Mouse (Mus musculus) midbrain, embryonic 11.5 days (tissue): ENCODE data around the gene Osbpl6. TPM values are rescaled to one million over a fixed set of nuclear protein-coding genes. Genes with fewer than 3 reads are reported as not detected.

Experiments
- ATAC-seq: fragments of 200-750 bp; cut with Nextera tagmentation; 2 replicates; pipeline ENCODE4 v1.8.0; 2017; ENCODE audit warnings: moderate TSS enrichment, moderate library complexity; ENCODE audit not compliant: low FRiP score
- DNase-seq: peaks from one replicate; pipeline ENCODE4 v3.0.0; 2015; ENCODE audit warnings: low spot score; ENCODE audit errors: missing footprints
- H3K27ac ChIP-seq: fragments of 300-500 bp; sonication (generic); 2 replicates; pipeline ENCODE4 v1.5.1; 2014; ENCODE audit warnings: low read depth, low read length
- H3K27me3 ChIP-seq: fragments of 300-500 bp; sonication (generic); 2 replicates; pipeline ENCODE4 v1.6.1; 2014; ENCODE audit warnings: mild to moderate bottlenecking, low read length, moderate library complexity, mixed read lengths; ENCODE audit not compliant: control insufficient read depth, insufficient read depth
- H3K36me3 ChIP-seq: fragments of 300-500 bp; sonication (generic); 2 replicates; pipeline ENCODE4 v1.6.1; 2014; ENCODE audit warnings: mild to moderate bottlenecking, low read length, moderate library complexity, mixed read lengths; ENCODE audit not compliant: control insufficient read depth, insufficient read depth
- H3K4me1 ChIP-seq: fragments of 300-500 bp; sonication (generic); 2 replicates; pipeline ENCODE4 v1.6.1; 2014; ENCODE audit warnings: low read length; ENCODE audit not compliant: control insufficient read depth, insufficient read depth
- H3K4me2 ChIP-seq: fragments of 300-500 bp; sonication (generic); 2 replicates; pipeline ENCODE4 v1.6.1; 2014; ENCODE audit warnings: mild to moderate bottlenecking, moderate library complexity
- H3K4me3 ChIP-seq: fragments of 300-500 bp; sonication (generic); 2 replicates; pipeline ENCODE4 v1.5.1; 2014; ENCODE audit warnings: low read depth, low read length
- H3K9ac ChIP-seq: fragments of 300-500 bp; sonication (generic); 2 replicates; pipeline ENCODE4 v1.6.1; 2014; ENCODE audit warnings: low read length
- H3K9me3 ChIP-seq: fragments of 300-500 bp; sonication (generic); 2 replicates; pipeline ENCODE4 v1.6.1; 2016; ENCODE audit warnings: low read length; ENCODE audit not compliant: control insufficient read depth
- WGBS: fragments of 180-500 bp; shearing (Covaris S2); extraction: QIAGEN DNeasy Blood & Tissue Kit; methylation state at CpG from one replicate; pipeline ENCODE4 v1.1.7; 2014; 5-methylcytosine and 5-hydroxymethylcytosine counted together
- polyA plus RNA-seq: library from polyadenylated mRNA; unstranded; fragments of >200 nt; fragmentation: Nextera tagmentation; extraction: Ambion mirVana; gene quantifications from 2 replicates; pipeline ENCODE4 v1.2.1, GENCODE M21; 2014

Osbpl6 gene
- polyA plus RNA-seq, 1 experiment from 2014 or later: 10.9 TPM

DNA sequence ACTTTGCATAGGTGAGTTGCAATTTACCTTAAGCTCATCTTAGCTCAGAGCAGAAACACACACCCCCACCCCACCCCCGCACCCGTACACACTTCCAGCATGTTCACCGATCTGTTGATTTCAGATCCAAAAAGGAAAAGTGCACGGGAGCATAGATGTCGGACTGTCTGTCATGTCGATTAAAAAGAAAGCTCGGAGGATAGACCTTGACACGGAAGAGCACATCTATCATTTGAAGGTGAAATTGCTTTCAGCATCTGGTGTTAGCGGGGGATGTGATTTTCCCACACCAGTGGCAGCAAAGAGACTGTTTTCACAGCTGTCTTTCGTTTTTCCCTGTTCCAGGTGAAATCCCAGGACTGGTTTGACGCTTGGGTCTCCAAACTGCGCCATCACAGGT, 143.0 kb downstream of the Osbpl6 start:
- Histone ChIP-seq H3K4me1 (no peaks in the 10 kb centered on the region), H3K9ac (no peak overlapping the region), H3K4me2 (no peak overlapping the region), H3K9me3 (no peaks in the 10 kb centered on the region), H3K27ac (no peak overlapping the region), H3K4me3 (no peak overlapping the region), H3K36me3 (no peaks in the 10 kb centered on the region), H3K27me3 (no peaks in the 10 kb centered on the region)
- DNase-seq: no peak
- WGBS: 89% methylated on average over 12 of the region's 12 CpGs
- ATAC-seq: no peak

DNA sequence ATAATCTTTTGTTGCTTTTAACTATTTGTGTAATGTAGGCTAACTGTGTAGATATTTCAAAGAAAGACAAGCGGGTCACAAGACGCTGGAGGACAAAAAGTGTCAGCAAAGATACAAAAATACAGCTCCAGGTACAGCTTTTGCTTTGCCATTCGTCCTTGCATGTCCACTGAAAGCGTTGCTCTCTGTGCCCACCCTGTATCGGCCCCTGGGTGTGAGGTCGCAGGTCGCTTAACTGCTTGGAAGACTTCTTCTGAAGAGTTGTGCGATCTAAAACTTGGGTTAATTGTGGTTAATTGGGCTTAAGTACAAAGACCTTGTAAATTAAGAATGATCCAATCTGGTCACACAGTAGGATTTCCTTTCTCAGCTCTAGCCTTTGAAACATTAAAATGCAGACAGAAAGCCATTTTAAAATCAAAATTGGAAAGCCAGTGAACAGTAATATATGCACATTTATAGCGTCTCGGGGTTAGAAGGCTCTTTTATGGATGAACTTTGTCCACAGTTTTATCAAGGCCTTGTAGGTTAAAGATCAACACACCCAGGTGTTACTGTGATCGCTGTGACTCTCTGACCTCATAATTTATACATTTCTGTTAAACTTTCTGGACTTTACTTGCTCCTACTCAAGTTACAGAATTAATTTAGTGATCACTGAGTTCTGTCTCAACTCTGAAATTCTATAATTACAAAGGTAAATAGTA, 149.7 kb downstream of the Osbpl6 start:
- H3K36me3 ChIP-seq: no peaks in the 10 kb centered on the region
- no peaks in the 10 kb centered on the region for H3K4me1 ChIP-seq
- WGBS: 86% methylated on average over 11 of the region's 11 CpGs
- no peak overlapping the region for H3K4me2 ChIP-seq
- H3K4me3 ChIP-seq: no peak overlapping the region
- no peak overlapping the region for H3K27ac ChIP-seq
- no peak overlapping the region for H3K9ac ChIP-seq
- no peaks in the 10 kb centered on the region for H3K9me3 ChIP-seq
- no peak for DNase-seq
- ATAC-seq: no peak
- no peaks in the 10 kb centered on the region for H3K27me3 ChIP-seq

DNA sequence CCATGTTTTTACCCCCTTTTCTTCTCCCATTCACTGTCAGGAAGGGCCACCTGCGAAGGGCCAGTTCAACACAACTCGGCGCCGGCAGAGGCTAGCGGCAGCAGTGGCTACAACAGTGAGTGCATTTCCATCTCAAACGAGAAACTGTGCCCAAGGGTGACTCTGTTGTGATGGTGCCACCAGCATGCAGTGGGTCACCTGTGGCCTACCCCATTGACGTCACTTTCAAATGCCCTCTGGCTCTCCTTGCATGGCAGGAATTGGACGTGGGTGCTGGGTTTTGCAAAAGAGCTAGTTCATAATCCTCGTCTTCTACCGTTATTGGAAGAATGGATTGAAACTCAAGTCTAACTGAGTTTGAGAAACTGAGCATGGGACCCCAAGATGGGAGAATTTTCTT, 153.8 kb downstream of the Osbpl6 start:
- H3K4me3 ChIP-seq: no peak overlapping the region
- 91% methylated on average over 10 of the region's 10 CpGs for WGBS
- ATAC-seq: no peak

DNA sequence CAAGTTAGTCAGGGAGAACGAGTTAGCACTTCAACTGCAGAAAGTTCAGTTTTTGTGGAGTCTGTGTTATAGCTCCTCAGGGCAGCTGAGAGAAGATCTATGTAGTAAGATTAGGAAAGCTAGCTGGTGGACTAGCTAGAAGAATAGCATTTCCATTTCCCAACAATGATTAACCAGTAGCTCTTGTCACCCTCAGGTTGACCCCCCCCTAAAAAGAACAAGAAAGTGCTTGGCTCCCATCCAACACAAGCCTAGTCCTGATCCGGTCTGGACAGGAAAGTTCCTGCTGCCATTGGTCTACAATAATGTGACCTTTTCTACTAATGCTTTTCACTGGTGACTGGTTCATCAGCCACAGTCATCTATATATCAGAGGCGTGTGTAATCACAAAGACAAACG, 157.6 kb downstream of the Osbpl6 start:
- Histone ChIP-seq H3K4me2 (no peak overlapping the region), H3K4me1 (no peaks in the 10 kb centered on the region), H3K27ac (no peak overlapping the region), H3K4me3 (no peak overlapping the region), H3K9me3 (no peaks in the 10 kb centered on the region), H3K27me3 (no peaks in the 10 kb centered on the region), H3K36me3 (no peaks in the 10 kb centered on the region), H3K9ac (no peak overlapping the region)
- no peak for DNase-seq
- WGBS: 87% methylated on average over 4 of the region's 4 CpGs
- ATAC-seq: no peak

More for the DNA sequence above, 153.8 kb downstream of the Osbpl6 start:
- Histone ChIP-seq H3K27me3 (no peaks in the 10 kb centered on the region), H3K36me3 (no peaks in the 10 kb centered on the region), H3K9me3 (no peaks in the 10 kb centered on the region), H3K4me2 (no peak overlapping the region), H3K9ac (no peak overlapping the region), H3K4me1 (no peaks in the 10 kb centered on the region), H3K27ac (no peak overlapping the region)
- DNase-seq: no peak

DNA sequence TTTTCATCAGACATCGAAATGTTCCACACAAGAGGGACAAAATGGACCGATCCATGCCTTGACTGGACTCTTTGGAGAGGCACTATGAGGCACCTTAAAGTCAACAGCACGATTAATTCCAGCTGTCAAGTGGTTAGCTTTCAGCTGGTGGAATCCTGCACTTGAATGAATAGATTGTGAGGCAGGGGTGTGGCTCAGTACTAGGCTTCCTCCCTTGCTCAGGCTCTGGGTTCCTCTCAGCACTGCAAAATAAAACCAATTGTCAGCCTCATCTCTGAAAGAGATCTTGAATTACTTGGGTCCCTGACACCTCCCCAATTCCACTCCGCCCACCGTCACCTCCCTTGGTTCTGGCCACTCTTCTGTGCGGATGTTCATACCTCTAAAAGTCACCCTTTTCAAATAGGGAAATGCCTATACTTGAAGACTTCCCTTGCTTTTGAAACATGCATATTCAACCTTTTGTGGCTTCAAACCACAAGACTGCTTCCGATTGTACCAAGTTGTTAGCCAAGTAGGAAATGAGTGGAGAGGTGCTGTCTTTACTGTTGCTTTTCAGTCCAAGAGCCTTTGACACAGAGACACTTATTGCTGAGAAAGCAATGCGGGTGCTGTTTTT, 160.7 kb downstream of the Osbpl6 start:
- H3K27ac ChIP-seq: no peak overlapping the region
- WGBS: 85% methylated on average over 8 of the region's 8 CpGs
- no peaks in the 10 kb centered on the region for H3K36me3 ChIP-seq

DNA sequence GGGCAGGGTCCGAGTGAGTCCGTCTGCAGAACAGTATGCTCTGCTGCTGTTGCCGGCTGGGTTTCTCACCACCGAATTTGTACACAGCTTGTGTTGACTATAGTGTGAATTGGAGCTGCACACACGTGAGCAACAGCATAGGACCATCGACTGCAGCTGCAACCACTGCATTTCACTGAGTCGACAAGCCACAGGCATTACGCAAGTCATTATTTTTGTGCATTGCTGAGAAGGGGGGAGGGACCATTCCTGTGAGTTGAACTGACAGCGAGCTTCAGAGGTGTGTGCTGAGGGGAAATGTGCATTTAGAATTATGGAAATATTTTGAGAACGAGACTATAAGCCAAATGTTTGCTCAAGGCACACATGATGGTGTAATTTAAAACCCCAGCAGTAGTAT, 165.2 kb downstream of the Osbpl6 start:
- H3K4me3 ChIP-seq: no peak overlapping the region
- no peaks in the 10 kb centered on the region for H3K9me3 ChIP-seq
- H3K36me3 ChIP-seq: no peaks in the 10 kb centered on the region
- H3K4me2 ChIP-seq: no peak overlapping the region
- WGBS: 87% methylated on average over 10 of the region's 10 CpGs
- ATAC-seq (no peak), DNase-seq (no peak)
- H3K27me3 ChIP-seq: no peaks in the 10 kb centered on the region
- no peak overlapping the region for H3K27ac ChIP-seq
- no peaks in the 10 kb centered on the region for H3K4me1 ChIP-seq
- no peak overlapping the region for H3K9ac ChIP-seq

More for the DNA sequence above, 160.7 kb downstream of the Osbpl6 start:
- H3K4me3 ChIP-seq: no peak overlapping the region
- DNase-seq: no peak
- no peak for ATAC-seq
- H3K9me3 ChIP-seq: no peaks in the 10 kb centered on the region
- H3K4me2 ChIP-seq: no peak overlapping the region
- H3K27me3 ChIP-seq: no peaks in the 10 kb centered on the region
- no peak overlapping the region for H3K9ac ChIP-seq
- H3K4me1 ChIP-seq: no peaks in the 10 kb centered on the region

DNA sequence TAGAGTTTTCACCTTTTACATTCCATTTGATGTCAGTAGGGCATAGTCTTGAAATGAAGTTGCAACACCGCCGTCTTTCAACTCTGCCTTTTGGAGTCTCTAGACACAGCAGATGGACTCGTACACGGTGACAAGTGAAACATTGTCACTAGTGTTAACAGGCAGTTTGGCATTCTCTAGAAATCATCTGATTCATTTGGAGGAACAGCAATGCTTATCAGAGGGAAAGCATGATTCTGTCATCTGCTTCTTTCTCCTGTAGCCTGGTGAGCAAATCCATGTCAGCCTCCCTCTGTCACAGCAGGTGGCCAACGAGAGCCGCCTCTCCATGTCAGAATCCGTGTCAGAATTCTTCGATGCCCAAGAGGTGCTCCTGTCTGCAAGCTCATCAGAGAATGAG, 172.6 kb downstream of the Osbpl6 start:
- no peaks in the 10 kb centered on the region for H3K4me1 ChIP-seq
- no peaks in the 10 kb centered on the region for H3K27me3 ChIP-seq
- DNase-seq (no peak), ATAC-seq (no peak)
- no peak overlapping the region for H3K4me2 ChIP-seq
- no peaks in the 10 kb centered on the region for H3K36me3 ChIP-seq
- H3K4me3 ChIP-seq: no peak overlapping the region
- no peak overlapping the region for H3K27ac ChIP-seq
- no peaks in the 10 kb centered on the region for H3K9me3 ChIP-seq
- no peak overlapping the region for H3K9ac ChIP-seq
- 90% methylated on average over 8 of the region's 8 CpGs for WGBS

DNA sequence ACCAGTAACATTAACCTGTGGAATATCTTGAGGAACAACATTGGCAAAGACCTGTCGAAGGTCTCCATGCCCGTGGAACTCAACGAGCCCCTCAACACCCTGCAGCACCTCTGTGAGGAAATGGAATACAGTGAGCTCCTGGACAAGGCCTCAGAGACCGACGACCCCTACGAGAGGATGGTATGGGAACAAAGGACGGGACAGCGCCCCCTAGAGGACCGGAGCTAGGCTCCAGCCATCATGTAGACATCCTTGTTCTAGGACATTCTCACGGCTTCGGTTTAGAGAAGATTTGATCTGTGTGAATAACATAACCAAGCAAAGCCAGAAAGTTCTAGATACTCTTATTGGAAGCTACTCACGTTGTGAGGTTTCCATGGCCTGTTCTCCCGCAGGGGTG, 178.8 kb downstream of the Osbpl6 start:
- H3K4me1 ChIP-seq: no peaks in the 10 kb centered on the region
- H3K36me3 ChIP-seq: no peaks in the 10 kb centered on the region
- no peak overlapping the region for H3K9ac ChIP-seq
- ATAC-seq (no peak), DNase-seq (no peak)
- no peaks in the 10 kb centered on the region for H3K9me3 ChIP-seq
- H3K4me2 ChIP-seq: no peak overlapping the region
- no peaks in the 10 kb centered on the region for H3K27me3 ChIP-seq
- 95% methylated on average over 13 of the region's 13 CpGs for WGBS
- no peak overlapping the region for H3K27ac ChIP-seq
- no peak overlapping the region for H3K4me3 ChIP-seq

DNA sequence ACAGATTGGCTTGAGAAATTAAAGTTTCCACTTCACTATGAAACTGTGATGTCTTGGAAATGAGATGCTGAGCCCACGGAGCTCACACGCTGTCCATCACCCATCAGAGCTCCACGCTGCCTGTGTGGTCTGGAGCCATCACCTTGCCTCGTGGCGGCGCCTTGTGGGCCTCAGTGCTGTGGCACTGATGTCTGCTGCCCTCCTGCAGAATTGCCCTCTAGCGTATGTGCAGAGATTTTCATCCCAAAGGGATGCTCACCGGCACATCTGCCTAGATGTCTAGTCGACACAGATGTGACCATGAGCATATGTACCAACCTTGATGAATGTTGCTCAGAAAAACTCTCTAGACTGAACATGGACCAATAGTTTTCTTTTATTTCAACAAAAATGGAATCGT, 180.6 kb downstream of the Osbpl6 start:
- no peaks in the 10 kb centered on the region for H3K36me3 ChIP-seq
- no peak overlapping the region for H3K4me2 ChIP-seq
- H3K9ac ChIP-seq: no peak overlapping the region
- ATAC-seq: no peak
- DNase-seq: no peak
- WGBS: 83% methylated on average over 10 of the region's 10 CpGs
- no peaks in the 10 kb centered on the region for H3K4me1 ChIP-seq
- no peak overlapping the region for H3K27ac ChIP-seq
- H3K9me3 ChIP-seq: no peaks in the 10 kb centered on the region
- H3K4me3 ChIP-seq: no peak overlapping the region
- no peaks in the 10 kb centered on the region for H3K27me3 ChIP-seq
